Mouse (Mus musculus): ENCODE measurements around the gene A630089N07Rik. TPM values are rescaled to one million over a fixed set of nuclear protein-coding genes. Genes with fewer than 3 reads are reported as not detected.

The A630089N07Rik gene
- polyA plus RNA-seq, 1 experiment from 2014 or later = 39.2 TPM

- Histone ChIP-seq H3K27me3 (ENCODE audit: poor library complexity, severe bottlenecking) (no peaks in the 10 kb centered on the region), H3K27ac (no peak overlapping the region), H3K4me3 (no peak overlapping the region), H3K4me1 (peaks cover 17% of the 10 kb centered on the region), H3K9me3 (no peaks in the 10 kb centered on the region), H3K36me3 (replicated peaks) (peaks cover 47% of the 10 kb centered on the region)
- DNase-seq (ENCODE audit: extremely low spot score, low spot score) = no peak
These were observed 124.6 kb downstream of the A630089N07Rik start for GRCm38 (mm10) chr16:97957626-97958025.

GRCm38 (mm10) chr16:97956011-97956410, 126.2 kb downstream of the A630089N07Rik start:
- no peaks in the 10 kb centered on the region for H3K27me3 ChIP-seq (ENCODE audit: poor library complexity, severe bottlenecking)
- 93% methylated on average over 2 of the region's 2 CpGs for whole genome bisulfite sequencing
- peaks cover 63% of the 10 kb centered on the region for H3K36me3 ChIP-seq (replicated peaks)
- no peak for DNase-seq (ENCODE audit: extremely low spot score, low spot score)
- peaks cover 7% of the 10 kb centered on the region for H3K4me1 ChIP-seq
- no peaks in the 10 kb centered on the region for H3K9me3 ChIP-seq
- H3K27ac ChIP-seq = no peak overlapping the region
- no peak overlapping the region for H3K4me3 ChIP-seq

GRCm38 (mm10) chr16:97953300-97953699, 128.9 kb downstream of the A630089N07Rik start:
- no peaks in the 10 kb centered on the region for H3K9me3 ChIP-seq
- no peak for DNase-seq (ENCODE audit: extremely low spot score, low spot score)
- H3K4me3 ChIP-seq = no peak overlapping the region
- H3K36me3 ChIP-seq (replicated peaks) = peaks cover 86% of the 10 kb centered on the region
- 90% methylated on average over 2 of the region's 2 CpGs for WGBS
- H3K27ac ChIP-seq = no peak overlapping the region
- no peaks in the 10 kb centered on the region for H3K4me1 ChIP-seq
- no peaks in the 10 kb centered on the region for H3K27me3 ChIP-seq (ENCODE audit: poor library complexity, severe bottlenecking)

- no peak for DNase-seq (ENCODE audit: extremely low spot score, low spot score)
- no peak overlapping the region for H3K4me3 ChIP-seq
- no peaks in the 10 kb centered on the region for H3K4me1 ChIP-seq
- H3K9me3 ChIP-seq = no peaks in the 10 kb centered on the region
- peaks cover 88% of the 10 kb centered on the region for H3K36me3 ChIP-seq (replicated peaks)
- no peaks in the 10 kb centered on the region for H3K27me3 ChIP-seq (ENCODE audit: poor library complexity, severe bottlenecking)
- H3K27ac ChIP-seq = no peak overlapping the region
- WGBS = 92% methylated on average over 9 of the region's 9 CpGs
These were observed 129.4 kb downstream of the A630089N07Rik start for GRCm38 (mm10) chr16:97952801-97953200.

GRCm38 (mm10) chr16:97952371-97952770, 129.9 kb downstream of the A630089N07Rik start:
- Histone ChIP-seq H3K4me1 (no peaks in the 10 kb centered on the region), H3K27ac (no peak overlapping the region), H3K27me3 (ENCODE audit: poor library complexity, severe bottlenecking) (no peaks in the 10 kb centered on the region), H3K36me3 (replicated peaks) (peaks cover 87% of the 10 kb centered on the region), H3K9me3 (no peaks in the 10 kb centered on the region), H3K4me3 (no peak overlapping the region)
- no peak for DNase-seq (ENCODE audit: extremely low spot score, low spot score)
- 94% methylated on average over 4 of the region's 4 CpGs for WGBS

Other genes with a start within 250 kb of the A630089N07Rik start
- 15.8 and 16.0 TPM in 2 replicates for gene Prdm15, start 230.6 kb downstream of the A630089N07Rik start, polyA plus RNA-seq (2016; fragmentation: Nextera tagmentation; extraction: Ambion mirVana)
- gene C2cd2, start 119.9 kb downstream of the A630089N07Rik start, polyA plus RNA-seq (2016; fragmentation: Nextera tagmentation; extraction: Ambion mirVana) = 11.7 and 16.1 TPM in 2 replicates
- 15.9 and 17.4 TPM in 2 replicates for gene Zbtb21, start 119.8 kb downstream of the A630089N07Rik start, polyA plus RNA-seq (2016; fragmentation: Nextera tagmentation; extraction: Ambion mirVana)
- 20.5 and 23.1 TPM in 2 replicates for gene B230307C23Rik, start 85.1 kb downstream of the A630089N07Rik start, polyA plus RNA-seq (2016; fragmentation: Nextera tagmentation; extraction: Ambion mirVana)